Mouse (Mus musculus): Measurements from ENCODE around the gene Prkcq. TPM values are rescaled to one million over a fixed set of nuclear protein-coding genes. Genes with fewer than 3 reads are reported as not detected.
A peak's percentile ranks its signal among the peaks of the same experiment; 100 is the strongest.

Prkcq gene
- polyA plus RNA-seq, 1 experiment from 2014 or later, result 2.9 TPM

- Histone ChIP-seq H3K4me2 (no peak overlapping the region), H3K4me3 (replicated peaks) (no peak overlapping the region), H3K27ac (replicated peaks) (no peak overlapping the region), H3K27me3 (no peaks in the 10 kb centered on the region), H3K4me1 (replicated peaks) (no peaks in the 10 kb centered on the region), H3K9me3 (replicated peaks) (no peaks in the 10 kb centered on the region), H3K36me3 (replicated peaks) (no peaks in the 10 kb centered on the region), H3K9ac (no peak overlapping the region)
- WGBS (ENCODE audit: insufficient replicate concordance), result 70% methylated on average over 13 of the region's 13 CpGs
- no peak for ATAC-seq (ENCODE audit: insufficient read depth)
Measured at GRCm38 (mm10) chr2:11293144-11293543, 121.2 kb downstream of the Prkcq start.

DNA sequence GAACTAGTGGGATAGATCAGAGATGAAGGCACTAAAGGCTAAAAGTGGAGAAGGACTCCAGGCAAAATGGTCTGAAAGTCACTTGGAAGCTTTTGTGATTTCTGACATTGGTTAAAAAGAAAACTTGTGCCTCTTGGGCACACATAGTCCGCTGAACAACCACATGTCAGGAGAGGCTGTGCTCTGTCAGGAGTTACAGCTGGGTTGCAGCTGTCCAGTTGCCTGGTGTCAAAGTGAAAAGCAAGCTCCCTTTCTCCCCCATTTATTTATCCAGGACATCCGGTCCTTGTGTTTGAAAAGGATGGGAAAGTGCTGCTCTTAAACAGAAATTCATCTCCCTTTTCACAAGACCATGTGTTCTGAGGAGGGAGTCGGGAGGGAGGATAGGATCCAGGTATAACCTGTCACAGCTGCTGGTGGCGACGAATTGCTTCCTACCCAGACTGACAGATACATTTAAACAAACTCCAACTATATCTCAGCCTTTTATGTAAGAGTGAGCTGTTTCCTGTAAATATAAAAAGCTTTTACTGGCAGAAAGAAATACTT is 122.8 kb downstream of the Prkcq start:
- H3K27ac ChIP-seq (replicated peaks), result no peak overlapping the region
- H3K27me3 ChIP-seq, result no peaks in the 10 kb centered on the region
- H3K4me1 ChIP-seq (replicated peaks), result no peaks in the 10 kb centered on the region
- no peak overlapping the region for H3K4me2 ChIP-seq
- no peak overlapping the region for H3K4me3 ChIP-seq (replicated peaks)
- H3K36me3 ChIP-seq (replicated peaks), result no peaks in the 10 kb centered on the region
- ATAC-seq (ENCODE audit: insufficient read depth), result no peak
- H3K9ac ChIP-seq, result no peak overlapping the region
- 58% methylated on average over 5 of the region's 5 CpGs for WGBS (ENCODE audit: insufficient replicate concordance)
- H3K9me3 ChIP-seq (replicated peaks), result no peaks in the 10 kb centered on the region

DNA sequence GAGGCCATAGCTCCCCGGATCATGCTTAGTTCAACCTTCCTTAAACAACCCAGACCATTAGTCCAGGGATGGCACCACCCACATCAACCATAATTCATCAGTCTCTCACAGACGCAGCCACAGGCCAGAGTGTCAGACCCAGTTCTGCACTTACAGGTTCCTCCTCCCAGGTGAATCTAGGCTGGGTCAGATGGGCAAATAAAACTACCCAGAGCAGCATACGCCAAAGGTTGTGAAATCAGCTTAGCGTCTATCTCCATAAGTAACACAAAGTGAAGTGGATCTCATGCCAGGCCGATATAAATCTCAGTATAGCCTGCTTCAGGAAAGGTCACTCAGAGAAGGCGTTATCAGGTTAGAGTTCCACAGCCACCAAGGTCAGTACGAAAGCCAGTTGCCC is 126.9 kb downstream of the Prkcq start:
- H3K27ac ChIP-seq (replicated peaks), result no peak overlapping the region
- H3K4me3 ChIP-seq (replicated peaks), result no peak overlapping the region
- no peak overlapping the region for H3K9ac ChIP-seq
- no peaks in the 10 kb centered on the region for H3K9me3 ChIP-seq (replicated peaks)
- WGBS (ENCODE audit: insufficient replicate concordance), result 77% methylated on average over 7 of the region's 7 CpGs
- H3K27me3 ChIP-seq, result no peaks in the 10 kb centered on the region
- H3K36me3 ChIP-seq (replicated peaks), result no peaks in the 10 kb centered on the region
- ATAC-seq (ENCODE audit: insufficient read depth), result no peak
- no peak overlapping the region for H3K4me2 ChIP-seq
- no peaks in the 10 kb centered on the region for H3K4me1 ChIP-seq (replicated peaks)

GRCm38 (mm10) chr2:11299366-11299765 is 127.5 kb downstream of the Prkcq start:
- no peaks in the 10 kb centered on the region for H3K36me3 ChIP-seq (replicated peaks)
- no peak overlapping the region for H3K4me3 ChIP-seq (replicated peaks)
- no peaks in the 10 kb centered on the region for H3K9me3 ChIP-seq (replicated peaks)
- WGBS (ENCODE audit: insufficient replicate concordance), result 32% methylated on average over 1 of the region's 1 CpGs
- H3K9ac ChIP-seq, result no peak overlapping the region
- no peak for ATAC-seq (ENCODE audit: insufficient read depth)
- H3K27me3 ChIP-seq, result no peaks in the 10 kb centered on the region
- no peaks in the 10 kb centered on the region for H3K4me1 ChIP-seq (replicated peaks)
- no peak overlapping the region for H3K4me2 ChIP-seq
- no peak overlapping the region for H3K27ac ChIP-seq (replicated peaks)

DNA sequence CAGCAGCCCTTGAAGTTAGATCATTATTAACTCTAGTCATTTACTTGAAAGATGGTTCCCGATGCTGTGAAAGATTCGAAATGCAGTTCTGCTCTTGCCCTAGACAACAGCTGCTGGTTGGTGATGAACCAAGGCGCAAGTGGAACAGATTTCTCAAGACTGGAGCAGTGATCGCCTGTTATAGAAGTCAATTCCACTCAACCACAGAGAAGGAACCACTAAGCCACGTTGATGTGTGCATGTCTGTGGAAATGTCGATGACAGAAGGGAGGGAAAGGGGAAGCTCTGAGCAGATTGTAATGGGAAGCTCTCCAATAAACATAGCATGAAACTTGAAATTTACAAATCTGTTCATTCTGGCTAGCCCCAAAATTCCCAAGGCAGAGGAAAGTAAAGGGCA is 128.5 kb downstream of the Prkcq start:
- no peak overlapping the region for H3K4me2 ChIP-seq
- H3K4me3 ChIP-seq (replicated peaks), result no peak overlapping the region
- no peak overlapping the region for H3K27ac ChIP-seq (replicated peaks)
- WGBS (ENCODE audit: insufficient replicate concordance), result 55% methylated on average over 6 of the region's 6 CpGs
- no peak overlapping the region for H3K9ac ChIP-seq
- ATAC-seq (ENCODE audit: insufficient read depth), result no peak
- no peaks in the 10 kb centered on the region for H3K27me3 ChIP-seq
- H3K4me1 ChIP-seq (replicated peaks), result no peaks in the 10 kb centered on the region
- H3K9me3 ChIP-seq (replicated peaks), result no peaks in the 10 kb centered on the region
- no peaks in the 10 kb centered on the region for H3K36me3 ChIP-seq (replicated peaks)

- no peaks in the 10 kb centered on the region for H3K4me1 ChIP-seq (replicated peaks)
- no peaks in the 10 kb centered on the region for H3K27me3 ChIP-seq
- no peak overlapping the region for H3K27ac ChIP-seq (replicated peaks)
- H3K9ac ChIP-seq, result no peak overlapping the region
- no peak for ATAC-seq (ENCODE audit: insufficient read depth)
- H3K4me3 ChIP-seq (replicated peaks), result no peak overlapping the region
- no peaks in the 10 kb centered on the region for H3K36me3 ChIP-seq (replicated peaks)
- H3K9me3 ChIP-seq (replicated peaks), result no peaks in the 10 kb centered on the region
- no peak overlapping the region for H3K4me2 ChIP-seq
- WGBS (ENCODE audit: insufficient replicate concordance), result 27% methylated on average over 10 of the region's 10 CpGs
Measured at GRCm38 (mm10) chr2:11320241-11320640, 148.3 kb downstream of the Prkcq start.

- Histone ChIP-seq H3K27ac (replicated peaks) (no peak overlapping the region), H3K27me3 (no peaks in the 10 kb centered on the region), H3K36me3 (replicated peaks) (no peaks in the 10 kb centered on the region), H3K9ac (no peak overlapping the region), H3K4me1 (replicated peaks) (no peaks in the 10 kb centered on the region), H3K4me2 (no peak overlapping the region), H3K9me3 (replicated peaks) (no peaks in the 10 kb centered on the region), H3K4me3 (replicated peaks) (no peak overlapping the region)
- 54% methylated on average over 3 of the region's 3 CpGs for WGBS (ENCODE audit: insufficient replicate concordance)
- no peak for ATAC-seq (ENCODE audit: insufficient read depth)
Measured at GRCm38 (mm10) chr2:11322396-11322795, 150.5 kb downstream of the Prkcq start.

- Histone ChIP-seq H3K4me1 (replicated peaks) (peaks cover 4% of the 10 kb centered on the region; the same call in 1 of the 2 replicates), H3K4me2 (no peak overlapping the region), H3K36me3 (replicated peaks) (no peaks in the 10 kb centered on the region), H3K27ac (replicated peaks) (no peak overlapping the region), H3K9ac (no peak overlapping the region), H3K9me3 (replicated peaks) (no peaks in the 10 kb centered on the region), H3K4me3 (replicated peaks) (no peak overlapping the region), H3K27me3 (no peaks in the 10 kb centered on the region; the same call in 1 of the 2 replicates)
- WGBS (ENCODE audit: insufficient replicate concordance), result 63% methylated on average over 7 of the region's 7 CpGs
- ATAC-seq (ENCODE audit: insufficient read depth), result no peak
Measured at GRCm38 (mm10) chr2:11327280-11327679, 155.4 kb downstream of the Prkcq start.

GRCm38 (mm10) chr2:11329407-11330224 is 157.7 kb downstream of the Prkcq start:
- WGBS (ENCODE audit: insufficient replicate concordance), result 29% methylated on average over 10 of the region's 10 CpGs
- Histone ChIP-seq H3K4me1 (replicated peaks) (peaks cover 14% of the 10 kb centered on the region), H3K9ac (no peak overlapping the region), H3K9me3 (replicated peaks) (no peaks in the 10 kb centered on the region), H3K36me3 (replicated peaks) (no peaks in the 10 kb centered on the region), H3K4me2 (no peak overlapping the region), H3K4me3 (replicated peaks) (no peak overlapping the region), H3K27me3 (no peaks in the 10 kb centered on the region; the same call in 1 of the 2 replicates), H3K27ac (replicated peaks) (no peak overlapping the region)
- ATAC-seq (ENCODE audit: insufficient read depth), result no peak

DNA sequence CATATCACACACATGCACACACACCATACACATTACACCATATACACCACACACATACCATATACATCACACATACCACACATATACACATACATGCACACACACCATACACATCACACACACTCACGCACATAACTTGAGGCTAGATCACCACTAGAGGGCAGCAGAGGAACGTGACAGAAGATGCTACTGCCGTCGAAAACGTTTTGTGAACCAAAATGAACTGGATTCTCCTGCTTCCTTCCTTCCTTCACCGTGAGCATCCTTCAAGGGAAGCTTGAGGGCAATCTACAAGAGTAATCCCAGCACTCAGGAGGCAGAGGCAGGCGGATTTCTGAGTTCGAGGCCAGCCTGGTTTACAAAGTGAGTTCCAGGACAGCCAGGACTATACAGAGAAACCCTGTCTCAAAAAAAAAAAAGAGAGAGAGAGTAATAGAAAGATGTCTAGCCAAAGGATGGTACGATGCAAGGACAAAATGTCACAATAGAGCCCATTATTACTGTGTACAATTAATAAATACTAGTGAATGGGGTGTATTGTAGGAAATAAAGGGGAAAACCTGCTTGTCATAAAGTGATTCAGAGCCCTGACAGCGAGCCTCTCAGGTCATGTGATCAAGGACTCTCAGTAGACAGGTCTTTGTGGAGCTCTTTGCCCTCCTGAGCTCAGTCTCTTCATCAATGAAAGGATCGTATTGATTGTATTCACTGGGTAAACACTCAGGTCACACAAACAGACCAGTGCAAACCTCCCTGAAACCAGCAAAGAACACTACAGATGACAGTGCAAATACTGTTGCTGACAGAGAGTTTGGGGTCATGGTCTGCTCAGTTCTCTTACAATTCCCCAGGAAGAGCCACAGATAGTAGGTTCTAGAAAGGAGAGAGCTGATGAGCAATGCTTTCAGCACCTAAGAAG is 159.9 kb downstream of the Prkcq start:
- H3K27ac ChIP-seq (replicated peaks), result no peak overlapping the region
- no peaks in the 10 kb centered on the region for H3K9me3 ChIP-seq (replicated peaks)
- 13% methylated on average over 11 of the region's 11 CpGs for WGBS (ENCODE audit: insufficient replicate concordance)
- no peaks in the 10 kb centered on the region for H3K36me3 ChIP-seq (replicated peaks)
- H3K4me2 ChIP-seq, result no peak overlapping the region
- H3K4me3 ChIP-seq (replicated peaks), result no peak overlapping the region
- H3K4me1 ChIP-seq (replicated peaks), result peaks cover 17% of the 10 kb centered on the region
- no peak overlapping the region for H3K9ac ChIP-seq
- ATAC-seq (ENCODE audit: insufficient read depth), result peak; percentile 68
- H3K27me3 ChIP-seq, result no peaks in the 10 kb centered on the region; the same call in 1 of the 2 replicates

GRCm38 (mm10) chr2:11332469-11332868 is 160.6 kb downstream of the Prkcq start:
- Histone ChIP-seq H3K4me2 (peak overlapping the region; percentile 16; the same call in 1 of the 2 replicates), H3K27me3 (no peaks in the 10 kb centered on the region; the same call in 1 of the 2 replicates), H3K27ac (replicated peaks) (no peak overlapping the region), H3K36me3 (replicated peaks) (no peaks in the 10 kb centered on the region), H3K4me3 (replicated peaks) (no peak overlapping the region), H3K4me1 (replicated peaks) (peaks cover 17% of the 10 kb centered on the region), H3K9me3 (replicated peaks) (no peaks in the 10 kb centered on the region), H3K9ac (no peak overlapping the region)
- ATAC-seq (ENCODE audit: insufficient read depth), result peak; percentile 23; the same call in 1 of the 2 replicates
- WGBS (ENCODE audit: insufficient replicate concordance), result 22% methylated on average over 4 of the region's 4 CpGs
